Mouse (Mus musculus) limb, embryonic 15.5 days (tissue): ENCODE results near the gene H2al1c. TPM values are rescaled to one million over a fixed set of nuclear protein-coding genes. Genes with fewer than 3 reads are reported as not detected.
"Not testable (repeated sequence)": the region's sequence is repeated elsewhere in the genome, so short reads cannot be mapped to it uniquely, and the experiment has no call there.

ENCODE experiments used
- ATAC-seq: fragments of 200-750 bp; cut with Nextera tagmentation; 2 replicates; pipeline ENCODE4 v1.8.0; 2017; ENCODE audit warnings: low read depth, moderate TSS enrichment; ENCODE audit not compliant: insufficient number of reproducible peaks, low FRiP score, low TSS enrichment
- H3K27ac ChIP-seq: fragments of 300-500 bp; sonication (generic); 2 replicates; pipeline ENCODE4 v1.5.1; 2015; ENCODE audit warnings: moderate library complexity, mild to moderate bottlenecking, inconsistent platforms
- H3K27me3 ChIP-seq: fragments of 300-500 bp; sonication (generic); 2 replicates; pipeline ENCODE4 v1.6.1; 2015; ENCODE audit warnings: inconsistent platforms
- H3K36me3 ChIP-seq: fragments of 300-500 bp; sonication (generic); 2 replicates; pipeline ENCODE4 v1.6.1; 2015; ENCODE audit warnings: inconsistent platforms
- H3K4me1 ChIP-seq: fragments of 300-500 bp; sonication (generic); 2 replicates; pipeline ENCODE4 v1.6.1; 2015; ENCODE audit warnings: inconsistent platforms
- H3K4me2 ChIP-seq: fragments of 300-500 bp; sonication (generic); 2 replicates; pipeline ENCODE4 v1.6.1; 2015; ENCODE audit warnings: mild to moderate bottlenecking, inconsistent platforms
- H3K4me3 ChIP-seq: fragments of 300-500 bp; sonication (generic); 2 replicates; pipeline ENCODE4 v1.5.1; 2015; ENCODE audit warnings: mild to moderate bottlenecking, inconsistent platforms
- H3K9ac ChIP-seq: fragments of 300-500 bp; sonication (generic); 2 replicates; pipeline ENCODE4 v1.6.1; 2015; ENCODE audit warnings: inconsistent platforms
- H3K9me3 ChIP-seq: fragments of 300-500 bp; sonication (generic); 2 replicates; pipeline ENCODE4 v1.6.1; 2016; ENCODE audit warnings: inconsistent platforms
- WGBS: fragments of 180-500 bp; shearing (Covaris S2); methylation state at CpG from one replicate; pipeline ENCODE4 v1.1.7; 2015; 5-methylcytosine and 5-hydroxymethylcytosine counted together
- polyA plus RNA-seq: library from polyadenylated mRNA; unstranded; fragments of >200 nt; fragmentation: Nextera tagmentation; extraction: Ambion mirVana; gene quantifications from 2 replicates; pipeline ENCODE4 v1.2.1, GENCODE M21; 2015

Gene H2al1c
- polyA plus RNA-seq, 1 experiment from 2014 or later, result not detected

DNA sequence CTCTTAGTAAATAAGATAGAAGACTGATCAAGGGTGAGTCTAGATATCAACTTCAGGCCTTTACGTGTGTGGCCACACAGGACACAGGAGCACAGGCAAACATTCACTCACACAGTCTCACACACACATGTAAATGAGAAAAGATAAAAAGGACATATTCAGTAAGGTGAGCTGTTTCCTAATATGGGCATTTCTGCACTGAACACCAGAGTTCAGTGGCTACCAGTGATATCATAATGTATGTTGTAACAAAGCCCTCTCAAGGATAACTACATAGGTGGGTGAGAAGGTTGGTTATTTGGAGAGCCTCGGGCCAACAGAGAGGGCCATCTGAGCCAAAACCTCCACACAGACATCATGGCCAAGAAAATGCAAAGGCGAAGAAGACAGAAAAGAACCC lies 6.2 kb downstream of the H2al1c start, which contains the start of gene H2al1e:
TSS of gene H2al1e (plus strand) at position 301 of the 400 bp plus-strand sequence.
- not testable (repeated sequence) for H3K4me2 ChIP-seq, H3K4me3 ChIP-seq, H3K4me1 ChIP-seq, H3K36me3 ChIP-seq, H3K9me3 ChIP-seq, H3K27me3 ChIP-seq, ATAC-seq, H3K27ac ChIP-seq, H3K9ac ChIP-seq
- no CpG with 5 or more reads among the region's 3 CpGs for WGBS

DNA sequence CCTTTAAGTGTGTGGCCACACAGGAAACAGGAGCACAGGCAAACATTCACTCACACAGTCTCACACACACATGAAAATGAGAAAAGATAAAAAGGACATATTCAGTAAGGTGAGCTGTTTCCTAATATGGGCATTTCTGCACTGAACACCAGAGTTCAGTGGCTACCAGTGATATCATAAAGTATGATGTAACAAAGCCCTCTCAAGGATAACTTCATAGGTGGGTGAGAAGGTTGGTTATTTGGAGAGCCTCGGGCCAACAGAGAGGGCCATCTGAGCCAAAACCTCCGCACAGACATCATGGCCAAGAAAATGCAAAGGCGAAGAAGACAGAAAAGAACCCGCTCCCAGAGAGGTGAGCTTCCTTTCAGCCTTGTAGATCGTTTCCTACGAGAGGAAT lies 9.4 kb downstream of the H2al1c start, which contains the start of gene H2al1f:
TSS of gene H2al1f (plus strand) at position 301 of the 400 bp plus-strand sequence.
- WGBS, result no CpG with 5 or more reads among the region's 6 CpGs
- ATAC-seq, H3K27ac ChIP-seq, H3K9ac ChIP-seq, H3K36me3 ChIP-seq, H3K9me3 ChIP-seq, H3K27me3 ChIP-seq, H3K4me3 ChIP-seq, H3K4me1 ChIP-seq, H3K4me2 ChIP-seq: not testable (repeated sequence)

DNA sequence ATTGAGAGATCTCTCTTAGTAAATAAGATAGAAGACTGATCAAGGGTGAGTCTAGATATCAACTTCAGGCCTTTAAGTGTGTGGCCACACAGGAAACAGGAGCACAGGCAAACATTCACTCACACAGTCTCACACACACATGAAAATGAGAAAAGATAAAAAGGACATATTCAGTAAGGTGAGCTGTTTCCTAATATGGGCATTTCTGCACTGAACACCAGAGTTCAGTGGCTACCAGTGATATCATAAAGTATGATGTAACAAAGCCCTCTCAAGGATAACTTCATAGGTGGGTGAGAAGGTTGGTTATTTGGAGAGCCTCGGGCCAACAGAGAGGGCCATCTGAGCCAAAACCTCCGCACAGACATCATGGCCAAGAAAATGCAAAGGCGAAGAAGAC lies 12.5 kb downstream of the H2al1c start, which contains the start of gene H2al1g:
TSS of gene H2al1g (plus strand) at position 301 of the 400 bp plus-strand sequence.
- ATAC-seq, H3K4me3 ChIP-seq, H3K36me3 ChIP-seq, H3K9me3 ChIP-seq, H3K27ac ChIP-seq, H3K9ac ChIP-seq, H3K4me1 ChIP-seq, H3K4me2 ChIP-seq, H3K27me3 ChIP-seq: not testable (repeated sequence)
- WGBS, result no CpG with 5 or more reads among the region's 3 CpGs

DNA sequence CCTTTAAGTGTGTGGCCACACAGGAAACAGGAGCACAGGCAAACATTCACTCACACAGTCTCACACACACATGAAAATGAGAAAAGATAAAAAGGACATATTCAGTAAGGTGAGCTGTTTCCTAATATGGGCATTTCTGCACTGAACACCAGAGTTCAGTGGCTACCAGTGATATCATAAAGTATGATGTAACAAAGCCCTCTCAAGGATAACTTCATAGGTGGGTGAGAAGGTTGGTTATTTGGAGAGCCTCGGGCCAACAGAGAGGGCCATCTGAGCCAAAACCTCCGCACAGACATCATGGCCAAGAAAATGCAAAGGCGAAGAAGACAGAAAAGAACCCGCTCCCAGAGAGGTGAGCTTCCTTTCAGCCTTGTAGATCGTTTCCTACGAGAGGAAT lies 15.7 kb downstream of the H2al1c start, which contains the start of gene H2al1h:
TSS of gene H2al1h (plus strand) at position 301 of the 400 bp plus-strand sequence.
- H3K9me3 ChIP-seq, H3K9ac ChIP-seq, H3K4me2 ChIP-seq, H3K4me1 ChIP-seq, H3K4me3 ChIP-seq, ATAC-seq, H3K27me3 ChIP-seq, H3K27ac ChIP-seq, H3K36me3 ChIP-seq: not testable (repeated sequence)
- no CpG with 5 or more reads among the region's 6 CpGs for WGBS

DNA sequence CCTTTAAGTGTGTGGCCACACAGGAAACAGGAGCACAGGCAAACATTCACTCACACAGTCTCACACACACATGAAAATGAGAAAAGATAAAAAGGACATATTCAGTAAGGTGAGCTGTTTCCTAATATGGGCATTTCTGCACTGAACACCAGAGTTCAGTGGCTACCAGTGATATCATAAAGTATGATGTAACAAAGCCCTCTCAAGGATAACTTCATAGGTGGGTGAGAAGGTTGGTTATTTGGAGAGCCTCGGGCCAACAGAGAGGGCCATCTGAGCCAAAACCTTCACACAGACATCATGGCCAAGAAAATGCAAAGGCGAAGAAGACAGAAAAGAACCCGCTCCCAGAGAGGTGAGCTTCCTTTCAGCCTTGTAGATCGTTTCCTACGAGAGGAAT lies 18.9 kb downstream of the H2al1c start, which contains the start of gene H2al1i:
TSS of gene H2al1i (plus strand) at position 301 of the 400 bp plus-strand sequence.
- not testable (repeated sequence) for H3K9ac ChIP-seq, H3K27ac ChIP-seq, H3K4me2 ChIP-seq, H3K4me3 ChIP-seq, ATAC-seq, H3K4me1 ChIP-seq, H3K27me3 ChIP-seq, H3K9me3 ChIP-seq, H3K36me3 ChIP-seq
- 73% methylated on average over 2 of the region's 5 CpGs for WGBS

DNA sequence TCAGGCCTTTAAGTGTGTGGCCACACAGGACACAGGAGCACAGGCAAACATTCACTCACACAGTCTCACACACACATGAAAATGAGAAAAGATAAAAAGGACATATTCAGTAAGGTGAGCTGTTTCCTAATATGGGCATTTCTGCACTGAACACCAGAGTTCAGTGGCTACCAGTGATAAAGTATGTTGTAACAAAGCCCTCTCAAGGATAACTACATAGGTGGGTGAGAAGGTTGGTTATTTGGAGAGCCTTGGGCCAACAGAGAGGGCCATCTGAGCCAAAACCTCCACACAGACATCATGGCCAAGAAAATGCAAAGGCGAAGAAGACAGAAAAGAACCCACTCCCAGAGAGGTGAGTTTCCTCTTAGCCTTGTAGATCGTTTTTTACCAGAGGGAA lies 22.1 kb downstream of the H2al1c start, which contains the start of gene H2al1j:
TSS of gene H2al1j (plus strand) at position 301 of the 400 bp plus-strand sequence.
- H3K27ac ChIP-seq, H3K4me2 ChIP-seq, H3K4me1 ChIP-seq, H3K9ac ChIP-seq, ATAC-seq, H3K4me3 ChIP-seq, H3K27me3 ChIP-seq, H3K36me3 ChIP-seq, H3K9me3 ChIP-seq: not testable (repeated sequence)
- WGBS, result 86% methylated on average over 2 of the region's 2 CpGs

DNA sequence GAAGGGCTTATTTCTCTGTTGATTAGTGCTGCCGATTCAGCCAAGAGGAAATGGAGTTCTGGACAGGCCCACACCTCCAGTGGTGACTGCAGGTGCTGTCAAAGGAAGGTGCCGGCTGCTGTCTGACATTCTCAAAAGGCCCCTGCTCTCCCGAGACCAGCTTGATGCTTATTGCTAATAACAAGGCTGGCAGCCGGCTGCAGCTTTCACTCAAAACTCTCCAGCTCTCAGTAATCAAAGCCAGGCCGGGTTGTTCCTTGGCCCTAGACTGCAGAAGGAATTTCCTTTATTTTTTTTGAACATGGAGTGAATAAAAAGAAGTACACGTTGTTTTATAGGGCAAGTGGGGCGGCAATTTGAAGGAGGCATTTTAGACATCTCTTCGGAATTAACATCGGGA lies 40.3 kb downstream of the H2al1c start:
- H3K27ac ChIP-seq, result no peak overlapping the region
- H3K9me3 ChIP-seq, result no peaks in the 10 kb centered on the region
- no peak for ATAC-seq
- H3K27me3 ChIP-seq, result peaks cover 6% of the 10 kb centered on the region; the same call in 1 of the 2 replicates
- no peaks in the 10 kb centered on the region for H3K4me1 ChIP-seq
- H3K9ac ChIP-seq, result no peak overlapping the region
- no peaks in the 10 kb centered on the region for H3K36me3 ChIP-seq
- 38% methylated on average over 9 of the region's 9 CpGs for WGBS
- H3K4me3 ChIP-seq, result no peak overlapping the region
- H3K4me2 ChIP-seq, result 0 out of 2 replicates have a peak overlapping the region, but pooled peaks have one; percentile 5

DNA sequence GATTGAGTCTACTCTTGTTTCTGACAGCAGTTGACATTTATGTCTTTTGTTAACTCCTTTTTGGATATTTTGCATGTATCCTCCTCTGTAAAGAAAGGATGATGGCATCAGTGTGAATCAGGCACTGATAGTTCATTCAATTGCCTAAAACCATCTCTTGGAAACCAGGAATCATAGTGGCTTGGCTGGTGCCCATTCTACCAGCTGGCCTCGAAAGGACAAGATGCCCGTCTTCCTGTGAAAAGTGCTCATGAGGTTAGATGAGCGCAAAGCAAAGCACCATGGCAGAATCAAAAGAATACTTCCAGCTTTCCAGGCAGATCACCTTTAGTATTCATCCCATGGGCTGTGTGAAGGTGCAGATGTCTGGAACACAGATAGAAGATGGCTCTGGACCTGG lies 41.3 kb downstream of the H2al1c start:
- Histone ChIP-seq H3K27me3 (peaks cover 10% of the 10 kb centered on the region; the same call in 1 of the 2 replicates), H3K4me2 (no peak overlapping the region), H3K4me1 (no peaks in the 10 kb centered on the region), H3K27ac (no peak overlapping the region), H3K4me3 (no peak overlapping the region), H3K9me3 (no peaks in the 10 kb centered on the region), H3K9ac (no peak overlapping the region), H3K36me3 (no peaks in the 10 kb centered on the region)
- ATAC-seq, result no peak
- WGBS, result 86% methylated on average over 3 of the region's 3 CpGs

Other genes with a start within 250 kb of the H2al1c start
- gene H2al1a, start 6.4 kb upstream of the H2al1c start, polyA plus RNA-seq, result not detected in 2 replicates
- gene H2al1b, start 3.2 kb upstream of the H2al1c start, polyA plus RNA-seq, result not detected in 2 replicates
- gene H2al1d, start 3.2 kb downstream of the H2al1c start, polyA plus RNA-seq, result not detected in 2 replicates
- not detected in 2 replicates for gene H2al1e, start 6.3 kb downstream of the H2al1c start, polyA plus RNA-seq
- gene H2al1f, start 9.5 kb downstream of the H2al1c start, polyA plus RNA-seq, result not detected in 2 replicates
- not detected in 2 replicates for gene H2al1g, start 12.6 kb downstream of the H2al1c start, polyA plus RNA-seq
- not detected in 2 replicates for gene H2al1h, start 15.8 kb downstream of the H2al1c start, polyA plus RNA-seq
- not detected in 2 replicates for gene H2al1i, start 19.0 kb downstream of the H2al1c start, polyA plus RNA-seq
- not detected in 2 replicates for gene H2al1j, start 22.2 kb downstream of the H2al1c start, polyA plus RNA-seq